Mouse (Mus musculus) forebrain, embryonic 10.5 days (tissue): ENCODE results near the gene Smim14. TPM values are rescaled to one million over a fixed set of nuclear protein-coding genes. Genes with fewer than 3 reads are reported as not detected.
"Not testable (repeated sequence)": the region's sequence is repeated elsewhere in the genome, so short reads cannot be mapped to it uniquely, and the experiment has no call there.

Experiments
- DNase-seq: peaks from one replicate; pipeline ENCODE4 v3.0.0-alpha.2; 2017; ENCODE audit warnings: low spot score; ENCODE audit errors: extremely low spot score
- H3K27ac ChIP-seq: fragments of 300-500 bp; sonication (generic); 2 replicates; pipeline ENCODE4 v1.5.1; 2016; ENCODE audit warnings: mild to moderate bottlenecking
- H3K27me3 ChIP-seq: fragments of 300-500 bp; sonication (generic); 2 replicates; pipeline ENCODE4 v1.6.1; 2016; ENCODE audit warnings: mild to moderate bottlenecking; ENCODE audit not compliant: poor library complexity, severe bottlenecking
- H3K36me3 ChIP-seq: fragments of 300-500 bp; sonication (generic); replicated peaks from 2 replicates; pipeline ENCODE4 v1.6.1; 2016; ENCODE audit warnings: mild to moderate bottlenecking, moderate library complexity
- H3K4me1 ChIP-seq: fragments of 300-500 bp; sonication (generic); 2 replicates; pipeline ENCODE4 v1.6.1; 2016
- H3K4me3 ChIP-seq: fragments of 300-500 bp; sonication (generic); 2 replicates; pipeline ENCODE4 v1.5.1; 2016; ENCODE audit warnings: mild to moderate bottlenecking, moderate library complexity
- H3K9me3 ChIP-seq: fragments of 300-500 bp; sonication (generic); 2 replicates; pipeline ENCODE4 v1.6.1; 2016; ENCODE audit warnings: mild to moderate bottlenecking, moderate library complexity
- WGBS: fragments of 180-500 bp; shearing (Covaris S2); methylation state at CpG from one replicate; pipeline ENCODE4 v1.1.7; 2016; 5-methylcytosine and 5-hydroxymethylcytosine counted together
- polyA plus RNA-seq: library from polyadenylated mRNA; unstranded; fragments of >200 nt; fragmentation: Nextera tagmentation; extraction: Ambion mirVana; gene quantifications from 2 replicates; pipeline ENCODE4 v1.2.1, GENCODE M21; 2016

Smim14 gene
- polyA plus RNA-seq, 1 experiment from 2014 or later = 50.8 TPM

DNA sequence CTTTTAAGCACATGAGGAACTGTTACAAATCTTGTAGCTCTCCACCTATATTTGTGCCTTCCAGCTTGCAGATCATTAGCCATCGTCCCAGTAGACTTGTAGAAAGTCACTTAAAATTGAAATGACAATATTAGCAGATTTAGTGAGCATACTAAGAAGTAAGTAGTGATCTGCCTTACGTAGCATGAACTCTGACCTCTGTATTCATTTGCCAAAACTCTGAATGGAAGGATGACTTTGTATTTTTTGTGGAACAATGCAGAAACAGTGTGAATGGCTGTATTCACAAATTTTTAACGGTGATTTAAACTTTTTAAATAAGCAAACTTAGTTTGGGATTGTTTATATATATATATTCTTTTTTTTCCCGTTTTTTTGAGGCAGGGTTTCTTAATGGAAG lies 1.8 kb upstream of the Smim14 start:
- no peak for DNase-seq
- WGBS = 33% methylated on average over 4 of the region's 4 CpGs
- no peak overlapping the region for H3K27ac ChIP-seq

GRCm38 (mm10) chr5:65538121-65538520 lies 1.1 kb upstream of the Smim14 start:
- Histone ChIP-seq H3K4me3 (peak overlapping the region; percentile 91), H3K36me3 (peaks cover 26% of the 10 kb centered on the region), H3K4me1 (peaks cover 32% of the 10 kb centered on the region), H3K9me3 (no peaks in the 10 kb centered on the region), H3K27ac (peak overlapping the region; percentile 99), H3K27me3 (no peaks in the 10 kb centered on the region)
- DNase-seq = no peak
- 2% methylated on average over 4 of the region's 4 CpGs for WGBS

More for the DNA sequence above, 1.8 kb upstream of the Smim14 start:
- Histone ChIP-seq H3K4me3 (peak overlapping the region; percentile 91), H3K27me3 (no peaks in the 10 kb centered on the region), H3K4me1 (peaks cover 32% of the 10 kb centered on the region), H3K9me3 (no peaks in the 10 kb centered on the region), H3K36me3 (peaks cover 33% of the 10 kb centered on the region)

DNA sequence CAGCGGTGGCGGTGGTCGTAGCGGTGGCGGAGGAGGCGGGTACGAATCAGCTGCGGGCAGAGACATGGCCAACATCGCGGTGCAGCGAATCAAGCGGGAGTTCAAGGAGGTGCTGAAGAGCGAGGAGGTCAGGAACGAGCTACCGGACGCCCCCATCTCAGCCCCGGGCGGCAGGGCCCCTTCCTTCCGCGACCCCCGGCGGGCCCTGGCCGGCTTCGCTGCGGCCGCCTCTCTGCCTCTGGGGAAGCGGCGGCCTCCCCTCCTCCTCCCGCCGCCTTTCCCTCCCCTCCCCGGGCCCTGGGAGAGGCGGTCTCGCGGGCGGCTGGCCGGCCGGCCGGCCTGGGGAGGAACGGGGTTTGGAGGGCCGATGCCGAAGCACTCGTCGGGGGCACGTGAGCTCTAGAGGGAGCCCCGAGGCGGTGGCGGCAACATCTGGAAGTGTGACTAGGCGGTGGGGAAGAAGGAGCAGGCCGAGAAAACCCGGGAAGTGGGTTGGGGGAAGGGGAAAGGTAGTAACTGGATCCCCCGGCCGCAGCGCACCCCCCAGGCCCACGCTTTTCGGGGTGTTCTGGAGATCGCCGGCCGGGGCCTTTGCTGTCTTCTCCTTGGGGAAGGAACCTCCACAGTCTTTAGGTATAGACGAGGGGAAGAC lies 562 bp upstream of the Smim14 start:
- H3K4me1 ChIP-seq = peaks cover 32% of the 10 kb centered on the region
- no peaks in the 10 kb centered on the region for H3K9me3 ChIP-seq
- H3K36me3 ChIP-seq = peaks cover 25% of the 10 kb centered on the region
- H3K27ac ChIP-seq = peak overlapping the region; percentile 99
- H3K4me3 ChIP-seq = peak overlapping the region; percentile 91
- no peaks in the 10 kb centered on the region for H3K27me3 ChIP-seq
- peak; percentile 77 for DNase-seq
- 0% methylated on average over 51 of the region's 59 CpGs for WGBS

- Histone ChIP-seq H3K27ac (peak overlapping the region; percentile 99), H3K36me3 (peaks cover 16% of the 10 kb centered on the region), H3K4me1 (peaks cover 32% of the 10 kb centered on the region), H3K4me3 (peak overlapping the region; percentile 91)
- H3K9me3 ChIP-seq, DNase-seq, H3K27me3 ChIP-seq: not testable (repeated sequence)
- 88% methylated on average over 10 of the region's 10 CpGs for WGBS
Observed at GRCm38 (mm10) chr5:65536068-65536465, 917 bp downstream of the Smim14 start.

DNA sequence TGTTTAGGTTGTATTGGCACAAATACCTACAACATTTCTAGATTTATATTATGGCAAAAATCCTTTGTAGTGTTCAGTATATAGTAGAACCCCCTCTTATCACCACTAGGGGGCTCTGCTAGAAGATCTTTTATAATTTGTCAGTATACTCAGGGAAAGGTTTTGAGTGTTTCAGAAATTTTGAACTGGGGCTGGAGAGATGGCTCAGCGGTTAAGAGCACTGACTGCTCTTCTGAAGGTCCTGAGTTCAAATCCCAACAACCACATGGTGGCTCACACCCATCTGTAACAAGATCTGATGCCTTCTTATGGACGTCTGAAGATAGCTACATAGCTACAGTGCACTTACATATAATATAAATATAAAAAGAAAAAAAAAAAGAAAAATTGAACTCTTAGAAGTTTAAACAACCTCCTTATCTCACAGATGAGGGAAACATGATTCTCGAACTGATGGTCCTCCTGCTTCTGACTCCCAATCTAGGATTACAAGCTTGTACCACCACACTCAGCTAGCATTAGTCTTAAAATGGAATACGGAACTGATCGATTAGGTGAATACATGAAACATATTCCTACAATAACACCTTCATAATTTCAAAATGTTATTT lies 1.4 kb downstream of the Smim14 start:
- H3K4me1 ChIP-seq = peaks cover 32% of the 10 kb centered on the region
- WGBS = 76% methylated on average over 5 of the region's 5 CpGs
- no peak overlapping the region for H3K27ac ChIP-seq
- H3K27me3 ChIP-seq = peaks cover 6% of the 10 kb centered on the region; the same call in 1 of the 2 replicates
- H3K9me3 ChIP-seq = no peaks in the 10 kb centered on the region
- DNase-seq = no peak
- no peak overlapping the region for H3K4me3 ChIP-seq
- peaks cover 14% of the 10 kb centered on the region for H3K36me3 ChIP-seq

DNA sequence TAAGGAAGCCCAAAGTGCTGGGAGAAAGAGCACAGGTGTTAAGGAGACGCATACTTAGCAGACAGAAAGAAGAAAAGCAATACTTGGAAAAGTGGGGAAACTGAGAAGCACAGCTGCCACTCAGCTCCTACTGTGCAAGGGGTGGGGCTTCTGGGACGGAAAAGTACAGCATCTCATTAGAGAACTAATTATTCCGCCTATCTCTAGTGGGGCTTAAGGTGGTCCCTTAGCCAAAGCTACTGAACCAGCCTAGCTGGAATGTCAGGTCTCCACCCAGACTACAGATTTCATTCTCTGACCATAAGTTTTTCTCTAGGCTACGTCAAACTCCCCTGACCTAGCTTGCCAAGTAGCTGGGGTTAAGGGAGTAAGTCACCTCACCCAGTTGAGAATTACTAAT lies 2.5 kb downstream of the Smim14 start:
- Histone ChIP-seq H3K27me3 (peaks cover 15% of the 10 kb centered on the region), H3K4me3 (no peak overlapping the region), H3K4me1 (peaks cover 26% of the 10 kb centered on the region), H3K9me3 (no peaks in the 10 kb centered on the region), H3K36me3 (peaks cover 7% of the 10 kb centered on the region), H3K27ac (no peak overlapping the region)
- WGBS = 66% methylated on average over 4 of the region's 4 CpGs
- DNase-seq = no peak

- Histone ChIP-seq H3K36me3 (0 out of 2 replicates have a peak, but pooled peaks cover 3% of the 10 kb centered on the region), H3K4me3 (no peak overlapping the region), H3K9me3 (no peaks in the 10 kb centered on the region; the same call in 1 of the 2 replicates), H3K27me3 (peaks cover 31% of the 10 kb centered on the region), H3K27ac (no peak overlapping the region), H3K4me1 (peaks cover 22% of the 10 kb centered on the region)
- WGBS = 76% methylated on average over 3 of the region's 3 CpGs
- DNase-seq = no peak
Observed at GRCm38 (mm10) chr5:65531283-65531682, 5.7 kb downstream of the Smim14 start.

- H3K36me3 ChIP-seq = no peaks in the 10 kb centered on the region
- H3K27ac ChIP-seq = no peak overlapping the region
- DNase-seq = peak; percentile 53
- peaks cover 46% of the 10 kb centered on the region for H3K27me3 ChIP-seq
- peaks cover 34% of the 10 kb centered on the region for H3K4me1 ChIP-seq
- no peak overlapping the region for H3K4me3 ChIP-seq
- WGBS = 3% methylated on average over 8 of the region's 8 CpGs
- H3K9me3 ChIP-seq = no peaks in the 10 kb centered on the region; the same call in 1 of the 2 replicates
Observed at GRCm38 (mm10) chr5:65525674-65526443, 11.1 kb downstream of the Smim14 start.

DNA sequence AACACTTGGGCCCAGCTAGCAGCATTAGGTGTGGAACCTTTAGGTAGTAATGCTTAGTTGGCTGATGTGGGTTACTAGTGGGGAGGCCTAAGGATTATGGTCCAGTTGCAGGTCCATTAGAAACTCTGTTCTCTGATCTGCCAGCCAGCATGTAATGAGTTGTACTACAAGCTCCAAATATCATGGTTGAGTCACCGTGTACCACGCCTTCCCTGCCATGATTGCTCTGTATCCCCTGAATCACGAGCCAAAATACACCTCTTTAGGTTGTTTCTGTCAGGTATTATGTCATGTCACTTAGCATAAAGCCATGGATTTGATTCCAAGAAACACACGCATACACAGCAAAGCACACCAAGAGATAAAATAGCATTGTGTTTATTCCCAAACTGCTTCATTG lies 12.2 kb downstream of the Smim14 start:
- Histone ChIP-seq H3K27ac (no peak overlapping the region), H3K36me3 (no peaks in the 10 kb centered on the region), H3K4me3 (no peak overlapping the region), H3K27me3 (peaks cover 36% of the 10 kb centered on the region), H3K4me1 (peaks cover 34% of the 10 kb centered on the region), H3K9me3 (no peaks in the 10 kb centered on the region; the same call in 1 of the 2 replicates)
- 66% methylated on average over 4 of the region's 4 CpGs for WGBS
- no peak for DNase-seq

- peaks cover 23% of the 10 kb centered on the region for H3K4me1 ChIP-seq
- no peak overlapping the region for H3K27ac ChIP-seq
- H3K9me3 ChIP-seq = no peaks in the 10 kb centered on the region
- H3K4me3 ChIP-seq = no peak overlapping the region
- H3K36me3 ChIP-seq = no peaks in the 10 kb centered on the region
- WGBS = 78% methylated on average over 1 of the region's 1 CpGs
- DNase-seq = no peak
- peaks cover 17% of the 10 kb centered on the region; the same call in 1 of the 2 replicates for H3K27me3 ChIP-seq
Observed at GRCm38 (mm10) chr5:65521803-65522202, 15.2 kb downstream of the Smim14 start.

GRCm38 (mm10) chr5:65514635-65515278 lies 22.2 kb downstream of the Smim14 start:
- Histone ChIP-seq H3K9me3 (no peaks in the 10 kb centered on the region), H3K27ac (no peak overlapping the region), H3K27me3 (no peaks in the 10 kb centered on the region), H3K36me3 (no peaks in the 10 kb centered on the region), H3K4me1 (no peaks in the 10 kb centered on the region), H3K4me3 (no peak overlapping the region)
- WGBS = 75% methylated on average over 5 of the region's 5 CpGs
- no peak for DNase-seq

DNA sequence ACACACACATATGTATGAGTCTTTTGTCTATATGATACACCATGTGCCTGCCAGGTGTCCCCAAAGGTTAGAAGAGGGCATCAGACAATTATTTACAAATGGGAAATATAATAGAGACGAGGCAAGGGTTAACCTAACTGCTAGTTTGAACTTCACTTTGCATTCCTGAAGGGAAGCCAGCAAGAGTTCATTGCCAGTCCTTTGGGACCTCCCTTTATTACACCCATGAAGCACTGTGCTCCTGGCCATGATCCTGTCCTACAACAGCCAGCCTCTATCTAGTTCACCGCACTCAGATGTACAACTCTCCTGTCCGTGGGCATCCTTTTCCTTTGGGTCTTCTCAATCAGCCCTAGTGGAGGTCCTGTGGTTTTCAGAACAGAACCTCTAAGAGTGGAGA lies 23.5 kb downstream of the Smim14 start:
- Histone ChIP-seq H3K27me3 (no peaks in the 10 kb centered on the region), H3K4me3 (no peak overlapping the region), H3K36me3 (no peaks in the 10 kb centered on the region), H3K4me1 (no peaks in the 10 kb centered on the region), H3K27ac (no peak overlapping the region), H3K9me3 (no peaks in the 10 kb centered on the region)
- 88% methylated on average over 3 of the region's 3 CpGs for WGBS
- DNase-seq = no peak
